Mouse (Mus musculus) spleen, adult 2 months (tissue): ENCODE results near the gene Hacd1.

Source experiments
- CTCF ChIP-seq: fragments of 200-500 bp; IDR thresholded peaks from 2 replicates; pipeline ENCODE4 v1.5.1; 2011; ENCODE audit warnings: mild to moderate bottlenecking, inconsistent platforms; ENCODE audit not compliant: insufficient read depth, insufficient read length, insufficient replicate concordance; ENCODE audit errors: extremely low read depth
- POLR2A ChIP-seq: fragments of 200-500 bp; IDR thresholded peaks from 2 replicates; pipeline ENCODE4 v1.6.1; 2011; ENCODE audit warnings: low read depth, low read length, inconsistent platforms

DNA sequence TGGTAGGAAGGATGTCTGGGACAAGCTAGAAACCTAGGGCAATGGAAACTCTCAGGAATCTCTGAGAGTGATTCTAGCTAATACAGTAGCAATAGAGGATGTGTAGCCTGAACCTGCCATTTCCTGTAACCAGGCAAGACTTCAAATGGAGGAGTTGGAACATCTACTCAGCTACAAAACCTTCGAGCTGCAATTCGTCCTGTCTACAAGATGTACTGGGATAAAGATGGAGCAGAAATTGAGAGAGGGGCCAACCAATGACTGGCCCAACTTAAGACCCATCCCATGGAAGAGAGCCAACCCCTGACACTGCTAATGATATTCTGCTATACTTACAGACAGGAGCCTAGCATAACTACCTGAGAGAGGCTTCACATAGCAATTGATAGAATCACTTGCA is 255.3 kb downstream of the Hacd1 start:
- no peak for TF ChIP-seq CTCF
- no peak for TF ChIP-seq POLR2A
